Mouse (Mus musculus) embryo, embryonic 11.5 days (tissue): ENCODE data around the gene Tmco3.
"Not testable (repeated sequence)": the region's sequence is repeated elsewhere in the genome, so short reads cannot be mapped to it uniquely, and the experiment has no call there.

Experiments used
- DNase-seq: peaks from one replicate; pipeline ENCODE4 v3.0.0-alpha.2; 2012; ENCODE audit warnings: low read depth, low spot score

The Tmco3 gene

GRCm38 (mm10) chr8:13306309-13306909 is 18.4 kb downstream of the Tmco3 start:
- no peak for DNase-seq

GRCm38 (mm10) chr8:13306916-13307315 is 18.9 kb downstream of the Tmco3 start:
- no peak for DNase-seq

GRCm38 (mm10) chr8:13314922-13315321 is 26.9 kb downstream of the Tmco3 start:
- no peak for DNase-seq

- no peak for DNase-seq
Measured at GRCm38 (mm10) chr8:13316671-13317070, 28.7 kb downstream of the Tmco3 start.

DNA sequence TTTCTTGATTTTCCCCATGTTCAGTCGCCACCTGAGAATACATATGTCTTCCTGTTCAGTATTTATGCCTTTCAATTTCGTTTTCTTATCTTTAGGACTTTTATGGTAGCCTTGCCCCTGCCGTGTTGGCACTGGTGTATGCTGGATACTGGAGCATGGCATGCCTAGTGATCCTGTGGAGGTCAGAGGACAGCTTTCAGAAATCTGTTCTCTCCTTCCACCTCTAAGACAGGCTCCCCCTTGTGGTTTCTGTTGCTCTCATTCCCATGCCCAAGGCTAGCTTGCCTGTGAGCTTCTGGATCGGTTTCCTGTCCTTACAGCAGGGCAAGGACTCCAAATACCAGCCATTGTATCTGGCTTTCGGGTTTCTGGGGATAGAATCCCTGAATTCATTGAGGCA is 38.6 kb downstream of the Tmco3 start:
- DNase-seq = no peak

- no peak for DNase-seq
Measured at GRCm38 (mm10) chr8:13334671-13335070, 46.7 kb downstream of the Tmco3 start.

DNA sequence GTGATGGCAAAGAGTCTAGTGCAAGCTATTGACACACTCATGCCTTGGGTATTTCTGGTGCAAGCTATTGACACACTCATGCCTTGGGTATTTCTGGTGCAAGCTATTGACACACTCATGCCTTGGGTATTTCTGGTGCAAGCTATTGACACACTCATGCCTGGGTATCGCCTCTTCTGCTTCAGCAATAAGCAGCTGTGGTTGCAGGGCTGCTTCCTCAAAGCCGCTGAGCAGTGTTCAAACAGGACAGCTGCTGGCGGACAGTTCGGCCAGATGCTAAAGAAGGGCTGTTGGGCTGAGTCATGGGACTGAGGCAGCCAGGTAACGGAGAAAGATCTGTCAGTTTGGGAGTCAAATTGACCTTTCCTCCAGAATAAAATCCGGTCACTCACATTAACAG is 49.3 kb downstream of the Tmco3 start:
- not testable (repeated sequence) for DNase-seq

DNA sequence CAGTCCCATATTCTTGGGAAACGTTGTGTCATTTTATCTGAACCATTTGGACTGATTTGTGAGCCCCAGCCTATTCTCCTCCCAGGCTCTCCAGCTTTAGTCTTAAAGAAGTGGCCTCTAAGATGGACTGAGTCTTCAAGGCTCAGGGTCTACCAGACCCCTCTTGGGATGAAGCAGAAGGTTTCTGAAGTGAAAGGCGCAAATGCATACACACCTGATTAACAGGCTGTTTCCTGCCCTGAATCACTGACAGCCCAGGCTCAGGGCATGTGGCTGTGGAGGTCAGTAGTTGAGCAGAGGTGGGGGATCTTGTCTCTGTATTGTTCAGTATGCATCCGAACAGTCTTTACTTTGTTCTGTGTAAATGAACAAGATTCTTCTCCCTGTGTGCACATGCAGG is 49.7 kb downstream of the Tmco3 start:
- no peak for DNase-seq

DNA sequence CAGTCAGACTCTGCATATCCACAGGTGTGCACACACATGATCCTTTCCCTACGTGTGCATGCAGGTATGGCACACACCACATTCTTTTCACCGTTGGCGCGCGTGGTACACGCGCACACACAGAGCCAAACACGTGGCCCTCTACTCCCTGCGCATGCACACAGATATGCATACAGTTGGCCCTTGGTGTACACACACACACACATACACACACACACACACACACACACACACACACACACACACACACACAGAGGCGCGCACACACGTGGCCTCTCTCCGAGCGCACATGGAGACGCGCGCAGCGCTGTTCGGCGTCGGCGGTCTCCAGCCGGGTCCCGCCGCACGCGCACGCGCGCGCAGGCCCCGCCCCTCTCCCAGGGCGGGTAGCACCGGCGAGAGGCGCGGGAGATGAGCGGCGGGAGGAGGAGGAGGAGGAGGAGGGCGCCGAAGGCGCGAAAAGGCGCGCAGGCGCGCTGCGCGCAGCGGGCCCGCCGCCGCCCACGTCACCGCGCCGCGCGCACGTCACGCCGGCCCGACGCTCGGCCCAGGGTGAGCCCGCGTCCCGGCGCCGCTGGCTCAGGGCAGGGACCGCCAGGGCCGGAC is 50.4 kb downstream of the Tmco3 start, which contains the start of gene Tfdp1:
TSS of gene Tfdp1 (plus strand) at position 497 of the 606 bp plus-strand sequence.
- DNase-seq = peak; percentile 86

- DNase-seq = no peak
Measured at GRCm38 (mm10) chr8:13338901-13339645, 51.1 kb downstream of the Tmco3 start.

DNA sequence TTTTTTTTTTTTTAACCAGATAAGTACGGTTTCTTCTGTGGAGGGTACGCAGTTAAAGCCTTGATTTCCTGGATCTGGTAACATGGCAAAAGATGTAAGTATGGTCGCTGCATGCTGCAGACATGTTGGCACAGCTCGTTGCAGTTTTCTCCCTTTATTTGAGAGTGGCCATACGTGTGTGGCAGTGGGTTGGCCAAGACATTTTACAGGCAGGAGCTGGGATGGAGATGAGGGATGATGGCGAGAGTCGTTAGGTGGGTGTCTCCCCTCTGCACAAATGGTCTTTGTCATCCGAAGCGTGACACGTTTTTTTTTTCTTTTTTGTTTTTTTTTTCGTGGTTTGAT is 51.6 kb downstream of the Tmco3 start:
- no peak for DNase-seq

GRCm38 (mm10) chr8:13340650-13341049 is 52.7 kb downstream of the Tmco3 start:
- DNase-seq = no peak

- no peak for DNase-seq
Measured at GRCm38 (mm10) chr8:13342340-13342739, 54.4 kb downstream of the Tmco3 start.

GRCm38 (mm10) chr8:13343134-13343533 is 55.1 kb downstream of the Tmco3 start:
- DNase-seq = no peak

DNA sequence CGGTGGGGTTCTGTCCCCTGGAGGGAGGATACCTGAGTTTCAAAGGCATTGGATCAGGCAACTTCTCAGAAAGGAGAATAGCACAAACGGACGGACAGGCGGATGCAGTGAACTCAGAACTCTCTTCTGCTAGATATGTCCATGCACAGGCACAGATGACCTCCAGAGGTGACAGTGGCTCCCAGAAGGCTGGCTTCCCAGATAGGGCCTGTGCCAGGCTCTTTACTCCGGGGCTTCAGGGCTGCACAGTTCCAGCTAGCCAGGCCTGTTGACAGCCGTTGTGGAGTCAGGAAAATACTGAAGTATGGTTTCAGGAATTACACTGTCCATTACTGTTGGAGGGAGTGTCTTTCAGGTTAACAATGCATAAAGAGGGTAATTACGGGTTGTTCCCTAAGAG is 62.1 kb downstream of the Tmco3 start:
- no peak for DNase-seq

- DNase-seq = no peak
Measured at GRCm38 (mm10) chr8:13351593-13351992, 63.6 kb downstream of the Tmco3 start.

DNA sequence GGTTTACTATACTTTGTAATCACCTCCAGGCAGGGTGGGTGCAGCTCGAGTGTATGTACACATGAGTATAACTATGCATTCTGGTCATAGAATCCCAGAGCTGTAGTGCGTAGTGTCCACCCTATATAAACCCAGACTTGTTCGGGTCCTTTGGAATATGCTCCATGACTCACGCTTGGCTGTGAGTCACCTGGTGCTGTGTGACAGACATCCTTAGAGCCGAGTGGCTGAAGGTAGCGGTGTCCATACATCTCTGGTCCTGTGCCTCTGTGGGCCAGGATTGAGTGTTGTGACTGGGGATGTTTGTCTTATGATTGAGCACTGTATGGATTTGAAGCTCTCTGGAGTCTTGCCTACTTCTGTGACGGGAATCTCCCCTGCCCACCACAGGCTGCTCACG is 64.6 kb downstream of the Tmco3 start:
- no peak for DNase-seq

- DNase-seq = no peak
Measured at GRCm38 (mm10) chr8:13353155-13353833, 65.3 kb downstream of the Tmco3 start.

DNA sequence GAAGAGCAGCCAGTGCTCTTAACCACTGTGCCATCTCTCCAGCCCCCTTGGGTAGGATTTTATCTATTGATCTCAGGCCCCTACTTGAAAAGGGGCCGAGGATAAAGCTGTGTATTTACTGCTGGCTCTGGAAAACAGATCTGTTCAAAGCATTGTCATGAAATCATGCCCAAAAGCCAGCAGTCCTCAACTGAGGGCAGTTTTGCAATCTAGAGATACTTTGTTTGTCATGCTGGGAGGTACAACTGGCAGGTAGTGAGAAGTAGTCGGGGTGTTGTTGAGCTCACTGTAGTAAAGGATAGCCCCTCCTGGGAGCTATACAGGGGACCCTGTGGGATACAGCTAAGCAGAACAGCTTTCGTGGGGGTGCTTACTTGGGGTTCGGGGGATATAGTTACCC is 65.9 kb downstream of the Tmco3 start:
- no peak for DNase-seq

DNA sequence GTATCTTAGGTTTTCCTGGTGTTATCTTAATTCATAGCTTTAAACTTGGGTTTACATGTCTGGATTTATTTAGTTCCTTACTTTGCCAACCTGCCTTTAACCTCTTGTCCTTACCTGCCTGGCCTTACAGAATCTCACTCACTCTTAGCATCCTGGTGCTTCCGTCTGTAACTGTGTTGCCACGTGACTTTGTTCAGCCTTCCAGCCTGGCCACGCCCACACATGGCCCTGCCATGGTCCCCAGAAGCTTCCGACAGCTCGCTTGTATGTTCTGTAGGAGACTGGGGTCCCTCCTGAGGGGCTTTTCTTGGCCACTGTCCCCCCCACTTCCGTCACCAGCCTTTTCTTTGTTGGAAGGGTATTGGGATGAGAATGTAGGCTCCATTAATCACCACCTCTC is 68.2 kb downstream of the Tmco3 start:
- DNase-seq = no peak

GRCm38 (mm10) chr8:13356681-13357080 is 68.7 kb downstream of the Tmco3 start:
- no peak for DNase-seq

DNA sequence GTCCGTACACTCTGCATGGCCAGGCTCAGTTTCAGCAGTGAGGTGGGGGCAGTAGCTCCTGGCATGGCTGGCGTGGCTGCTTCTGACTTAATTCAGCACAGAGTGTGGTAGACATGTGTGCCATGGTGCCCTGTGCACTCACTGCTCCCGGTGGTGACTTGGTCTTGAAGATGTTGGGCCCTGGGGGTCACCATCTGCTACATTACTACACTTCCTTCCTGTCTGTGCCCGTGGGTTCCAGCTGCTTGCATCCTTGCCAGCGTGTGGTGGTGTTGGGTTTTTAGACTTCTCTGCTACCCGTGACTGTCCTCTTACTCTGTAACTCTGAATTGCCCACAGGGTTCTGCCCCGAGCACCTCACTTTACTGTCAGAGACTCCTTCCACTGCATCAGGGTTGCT is 72.2 kb downstream of the Tmco3 start:
- no peak for DNase-seq

- DNase-seq = no peak
Measured at GRCm38 (mm10) chr8:13361865-13362264, 73.9 kb downstream of the Tmco3 start.
